Mouse (Mus musculus) kidney, embryonic 16.5 days (tissue): ENCODE measurements around the gene Pcdh20. TPM values are rescaled to one million over a fixed set of nuclear protein-coding genes. Genes with fewer than 3 reads are reported as not detected.

Experiments
- ATAC-seq: fragments of 200-750 bp; cut with Nextera tagmentation; 2 replicates; pipeline ENCODE4 v1.8.0; 2017; ENCODE audit warnings: moderate TSS enrichment; ENCODE audit not compliant: low FRiP score, low TSS enrichment
- H3K27ac ChIP-seq: fragments of 300-500 bp; sonication (generic); 2 replicates; pipeline ENCODE4 v1.5.1; 2014; ENCODE audit warnings: low read length
- H3K27me3 ChIP-seq: fragments of 300-500 bp; sonication (generic); 2 replicates; pipeline ENCODE4 v1.6.1; 2014; ENCODE audit warnings: low read length, control low read depth, mixed read lengths; ENCODE audit not compliant: insufficient read depth
- H3K36me3 ChIP-seq: fragments of 300-500 bp; sonication (generic); 2 replicates; pipeline ENCODE4 v1.6.1; 2014; ENCODE audit warnings: low read length, control low read depth, mixed read lengths; ENCODE audit not compliant: insufficient read depth
- H3K4me1 ChIP-seq: fragments of 300-500 bp; sonication (generic); 2 replicates; pipeline ENCODE4 v1.6.1; 2014; ENCODE audit warnings: low read length, control low read depth, mixed read lengths; ENCODE audit not compliant: insufficient read depth
- H3K4me2 ChIP-seq: fragments of 300-500 bp; sonication (generic); replicated peaks from 2 replicates; pipeline ENCODE4 v1.6.1; 2014; ENCODE audit warnings: low read depth, low read length
- H3K4me3 ChIP-seq: fragments of 300-500 bp; sonication (generic); 2 replicates; pipeline ENCODE4 v1.5.1; 2014; ENCODE audit warnings: mild to moderate bottlenecking, low read length
- H3K9ac ChIP-seq: fragments of 300-500 bp; sonication (generic); replicated peaks from 2 replicates; pipeline ENCODE4 v1.6.1; 2014; ENCODE audit warnings: low read length
- H3K9me3 ChIP-seq: fragments of 300-500 bp; sonication (generic); 2 replicates; pipeline ENCODE4 v1.6.1; 2016; ENCODE audit warnings: low read length, control low read depth
- WGBS: fragments of 180-500 bp; shearing (Covaris S2); extraction: QIAGEN DNeasy Blood & Tissue Kit; methylation state at CpG from one replicate; pipeline ENCODE4 v1.1.7; 2014; 5-methylcytosine and 5-hydroxymethylcytosine counted together
- polyA plus RNA-seq: library from polyadenylated mRNA; unstranded; fragments of >200 nt; fragmentation: Nextera tagmentation; extraction: Ambion mirVana; gene quantifications from 2 replicates; pipeline ENCODE4 v1.2.1, GENCODE M21; 2015

The Pcdh20 gene
- polyA plus RNA-seq, 1 experiment from 2014 or later, result 0.37 TPM

GRCm38 (mm10) chr14:88429393-88429792 lies 41.8 kb downstream of the Pcdh20 start:
- no peaks in the 10 kb centered on the region for H3K27me3 ChIP-seq
- H3K4me3 ChIP-seq, result no peak overlapping the region
- WGBS, result 91% methylated on average over 7 of the region's 7 CpGs
- no peaks in the 10 kb centered on the region for H3K36me3 ChIP-seq
- H3K27ac ChIP-seq, result no peak overlapping the region
- ATAC-seq, result no peak
- H3K9me3 ChIP-seq, result no peaks in the 10 kb centered on the region
- no peak overlapping the region for H3K4me2 ChIP-seq
- no peaks in the 10 kb centered on the region for H3K4me1 ChIP-seq
- no peak overlapping the region for H3K9ac ChIP-seq

DNA sequence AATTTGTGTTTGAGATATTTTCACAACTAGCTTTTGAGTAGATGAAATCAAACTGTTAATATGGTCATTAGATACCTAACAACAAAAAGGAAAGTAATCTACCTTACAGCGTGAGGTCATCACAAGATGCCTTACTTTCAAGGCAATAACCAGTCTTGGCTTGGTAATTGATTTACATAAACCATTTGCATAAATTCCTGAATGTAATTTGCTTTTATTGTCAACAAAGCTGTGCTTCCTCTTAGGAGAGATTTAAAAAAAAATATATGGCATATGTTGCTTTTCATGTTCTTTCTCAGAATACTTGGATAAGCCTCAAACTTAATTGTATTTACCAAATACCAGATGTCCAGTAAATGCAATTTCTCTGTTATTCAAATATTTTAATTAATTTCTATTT lies 43.8 kb downstream of the Pcdh20 start:
- no peak overlapping the region for H3K9ac ChIP-seq
- no peak overlapping the region for H3K4me2 ChIP-seq
- H3K4me1 ChIP-seq, result no peaks in the 10 kb centered on the region
- H3K27ac ChIP-seq, result no peak overlapping the region
- no peaks in the 10 kb centered on the region for H3K27me3 ChIP-seq
- ATAC-seq, result no peak
- 91% methylated on average over 1 of the region's 1 CpGs for WGBS
- no peaks in the 10 kb centered on the region for H3K9me3 ChIP-seq
- H3K4me3 ChIP-seq, result no peak overlapping the region
- no peaks in the 10 kb centered on the region for H3K36me3 ChIP-seq
